Mouse (Mus musculus) cortical plate, adult 2 months (tissue): ENCODE data around the gene Tmem178b.

Experiments
- CTCF ChIP-seq: fragments of 200-500 bp; IDR thresholded peaks from 2 replicates; pipeline ENCODE4 v1.5.1; 2011; ENCODE audit warnings: mild to moderate bottlenecking, control low read depth, low read length; ENCODE audit not compliant: insufficient read depth; ENCODE audit errors: extremely low read depth
- POLR2A ChIP-seq: fragments of 200-500 bp; IDR thresholded peaks from 2 replicates; pipeline ENCODE4 v1.6.1; 2011; ENCODE audit warnings: mild to moderate bottlenecking, low read length, control low read depth; ENCODE audit not compliant: insufficient read depth; ENCODE audit errors: extremely low read depth

DNA sequence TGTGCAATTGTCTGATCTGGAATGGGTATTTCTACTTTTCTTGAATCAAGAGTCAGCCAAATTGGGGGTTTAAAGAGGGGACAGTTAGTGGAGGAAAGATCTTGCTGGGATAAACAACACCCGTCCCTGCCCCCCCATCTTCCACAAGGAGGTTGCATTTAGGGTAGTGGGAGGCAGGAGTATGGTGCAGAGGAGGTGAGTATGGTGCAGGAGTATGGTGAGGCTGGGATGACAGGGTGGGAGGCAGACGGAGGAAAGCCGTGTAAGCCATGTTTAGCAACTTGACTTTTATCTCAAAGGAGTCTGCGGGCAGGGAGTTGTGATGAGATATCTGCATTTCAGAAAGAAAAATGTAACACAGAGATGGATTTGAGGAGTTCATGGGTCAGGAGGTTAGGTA is 73.5 kb downstream of the Tmem178b start:
- TF ChIP-seq CTCF (no peak), POLR2A (no peak)
